Mouse (Mus musculus): ENCODE measurements around the gene Ssbp2.
A peak's percentile ranks its signal among the peaks of the same experiment; 100 is the strongest.

Ssbp2 gene

DNA sequence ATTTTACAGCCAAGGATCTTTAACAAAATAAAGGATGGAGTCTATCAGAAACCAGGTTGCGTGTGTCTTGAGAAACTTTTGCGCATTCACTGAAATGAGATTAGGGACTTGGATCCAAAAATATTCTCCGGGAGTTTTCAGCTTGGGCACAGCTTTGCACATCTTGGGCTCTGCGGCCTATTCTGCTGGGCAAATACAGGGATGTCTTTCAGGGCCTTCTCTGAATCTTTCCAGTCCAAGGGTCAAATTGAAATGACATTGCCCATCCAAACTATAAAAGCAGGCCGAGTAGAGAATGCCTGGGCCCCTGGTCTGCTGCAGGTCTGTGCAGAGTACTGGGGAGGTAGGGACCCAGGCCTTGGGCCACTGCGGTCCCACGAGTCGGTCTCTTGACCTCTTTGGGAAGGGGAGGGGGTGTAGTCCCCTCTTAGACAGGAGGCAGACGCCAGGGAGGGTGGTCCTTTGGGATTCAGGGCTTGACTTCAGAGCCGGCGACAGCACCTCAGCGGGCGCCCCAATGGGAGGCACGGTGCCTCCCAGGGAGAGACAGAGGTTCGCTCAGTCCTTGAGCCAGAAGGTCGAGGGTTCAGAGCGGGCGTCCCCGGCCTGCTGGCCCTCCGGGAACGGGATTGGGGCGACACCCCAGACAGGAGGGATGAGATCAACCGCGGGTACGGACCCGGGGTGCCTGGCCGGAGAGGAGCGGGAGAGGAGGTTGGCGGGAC, at the start of gene Ssbp2:
Gene Ssbp2, plus strand, starts transcription at position 388 of the 725 bp plus-strand sequence.
- DNase-seq (ENCODE audit: low read depth, low spot score) = peak; percentile 64

DNA sequence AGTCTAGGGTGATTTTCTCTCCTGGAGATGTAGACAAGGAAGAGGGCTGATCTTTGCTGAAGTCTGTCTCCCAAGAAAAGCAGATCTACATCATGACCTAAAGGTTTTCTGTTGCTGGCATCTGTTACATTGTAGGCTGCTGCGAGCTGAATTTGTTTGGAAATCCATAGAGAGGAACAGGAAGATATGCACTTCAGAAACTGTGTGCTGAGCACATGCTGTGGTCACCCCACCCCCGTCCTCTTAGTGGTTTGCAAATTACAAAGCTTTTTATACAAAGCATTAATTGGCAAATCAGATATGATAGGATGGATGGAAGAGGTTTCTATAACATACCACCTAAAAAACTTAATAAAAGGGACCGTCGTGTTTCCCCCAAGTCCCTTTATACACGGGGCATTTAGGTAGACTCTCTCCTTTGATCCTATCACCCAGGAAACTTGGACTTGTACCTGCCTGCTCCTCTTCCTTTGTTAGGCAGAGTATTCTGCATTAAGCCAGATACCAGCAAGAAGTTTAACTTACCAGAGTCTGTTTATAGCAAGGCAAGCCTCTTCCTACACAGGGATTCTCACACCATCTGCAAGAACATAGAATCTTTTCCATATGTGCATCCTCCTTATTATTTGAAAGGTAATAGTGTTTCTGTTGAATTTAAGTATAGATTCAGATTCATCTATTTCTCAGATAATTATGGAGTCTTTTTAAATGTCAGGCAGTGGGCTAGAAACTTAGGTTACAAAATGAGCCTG, 46.2 kb upstream of the Ssbp2 start:
- no peak for DNase-seq (ENCODE audit: low read depth, low spot score)

DNA sequence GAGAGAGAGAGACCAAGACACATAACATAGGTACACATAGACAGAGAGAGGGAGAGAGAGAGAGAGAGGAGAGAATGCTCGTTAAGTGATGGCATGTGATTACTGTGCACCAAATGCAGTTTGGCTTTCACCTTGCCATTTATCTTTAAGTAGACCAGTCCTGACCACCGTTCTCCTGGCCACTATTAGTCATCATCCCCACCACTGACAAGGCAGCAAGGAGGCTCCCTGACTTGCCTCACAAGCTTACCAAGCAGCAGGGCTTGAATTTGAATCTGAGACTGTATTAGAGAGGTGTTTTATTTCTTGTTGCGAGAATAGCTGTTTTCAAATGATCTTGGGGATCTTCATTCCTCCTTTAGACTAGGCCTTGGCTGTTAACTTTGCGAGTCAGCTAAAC, 44.2 kb upstream of the Ssbp2 start:
- no peak for DNase-seq (ENCODE audit: low read depth, low spot score)

DNA sequence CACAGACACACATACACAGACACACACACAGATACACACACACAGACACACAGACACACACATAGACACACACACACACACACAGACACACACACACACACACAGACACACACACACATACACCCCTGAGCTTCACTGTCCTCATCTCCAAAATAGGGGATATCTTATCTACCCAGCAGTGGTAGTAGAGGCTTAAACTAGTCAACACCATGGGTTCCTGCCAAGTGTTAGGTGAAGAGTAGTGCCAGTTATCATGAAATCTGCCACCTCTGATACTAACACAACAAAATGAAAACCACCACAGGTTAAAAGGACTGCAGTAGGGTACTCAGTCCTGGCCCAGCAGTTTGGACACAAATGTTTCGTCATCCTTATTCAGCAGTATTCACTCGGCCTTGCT, 43.4 kb upstream of the Ssbp2 start:
- no peak for DNase-seq (ENCODE audit: low read depth, low spot score)

DNA sequence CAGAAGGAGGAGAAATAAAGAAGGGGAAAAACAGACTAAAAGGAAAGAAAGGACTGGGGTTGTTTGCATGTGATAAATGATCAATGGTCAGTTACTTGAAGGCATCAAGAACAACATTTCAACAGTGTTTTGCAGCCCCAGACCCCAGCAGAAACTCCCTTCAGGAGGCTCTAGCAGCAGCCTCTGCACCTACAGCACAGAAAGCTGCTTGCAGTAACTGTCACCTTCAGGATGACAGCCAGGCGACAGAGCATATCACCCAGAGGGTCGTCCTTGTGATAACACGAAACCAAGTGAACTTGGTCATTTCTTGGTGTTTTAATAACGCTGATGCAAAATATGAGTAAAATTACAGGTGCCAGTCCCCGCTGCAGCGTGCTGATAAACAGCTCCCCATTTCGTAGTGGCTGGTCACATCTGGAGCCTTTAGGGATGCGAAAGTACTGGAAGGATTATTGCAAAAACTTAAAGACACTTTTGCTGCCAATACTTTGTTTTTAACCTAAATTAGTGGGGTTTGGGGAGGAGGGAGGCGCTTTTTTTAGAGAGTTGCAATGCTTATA, 38.6 kb upstream of the Ssbp2 start:
- no peak for DNase-seq (ENCODE audit: low read depth, low spot score)

DNA sequence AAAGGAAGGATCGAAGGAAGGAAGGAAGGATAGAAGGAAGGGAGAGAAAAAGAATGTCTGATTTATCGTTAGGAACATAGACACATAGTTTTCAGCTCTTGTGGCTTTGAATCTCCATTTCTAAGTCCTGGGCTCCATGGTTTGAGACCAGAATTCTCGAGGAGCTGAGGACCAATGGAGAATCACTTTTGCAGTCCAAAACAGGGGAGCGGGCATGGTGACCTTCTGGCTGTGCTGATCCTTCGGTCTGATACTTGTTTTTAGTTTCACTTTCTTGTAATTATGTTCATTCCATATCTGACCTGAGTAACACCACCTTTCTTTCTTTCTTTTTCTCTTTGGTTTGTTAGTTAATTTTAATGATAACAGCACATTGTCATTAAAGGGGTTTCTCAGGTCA, 29.2 kb upstream of the Ssbp2 start:
- DNase-seq (ENCODE audit: low read depth, low spot score) = no peak

DNA sequence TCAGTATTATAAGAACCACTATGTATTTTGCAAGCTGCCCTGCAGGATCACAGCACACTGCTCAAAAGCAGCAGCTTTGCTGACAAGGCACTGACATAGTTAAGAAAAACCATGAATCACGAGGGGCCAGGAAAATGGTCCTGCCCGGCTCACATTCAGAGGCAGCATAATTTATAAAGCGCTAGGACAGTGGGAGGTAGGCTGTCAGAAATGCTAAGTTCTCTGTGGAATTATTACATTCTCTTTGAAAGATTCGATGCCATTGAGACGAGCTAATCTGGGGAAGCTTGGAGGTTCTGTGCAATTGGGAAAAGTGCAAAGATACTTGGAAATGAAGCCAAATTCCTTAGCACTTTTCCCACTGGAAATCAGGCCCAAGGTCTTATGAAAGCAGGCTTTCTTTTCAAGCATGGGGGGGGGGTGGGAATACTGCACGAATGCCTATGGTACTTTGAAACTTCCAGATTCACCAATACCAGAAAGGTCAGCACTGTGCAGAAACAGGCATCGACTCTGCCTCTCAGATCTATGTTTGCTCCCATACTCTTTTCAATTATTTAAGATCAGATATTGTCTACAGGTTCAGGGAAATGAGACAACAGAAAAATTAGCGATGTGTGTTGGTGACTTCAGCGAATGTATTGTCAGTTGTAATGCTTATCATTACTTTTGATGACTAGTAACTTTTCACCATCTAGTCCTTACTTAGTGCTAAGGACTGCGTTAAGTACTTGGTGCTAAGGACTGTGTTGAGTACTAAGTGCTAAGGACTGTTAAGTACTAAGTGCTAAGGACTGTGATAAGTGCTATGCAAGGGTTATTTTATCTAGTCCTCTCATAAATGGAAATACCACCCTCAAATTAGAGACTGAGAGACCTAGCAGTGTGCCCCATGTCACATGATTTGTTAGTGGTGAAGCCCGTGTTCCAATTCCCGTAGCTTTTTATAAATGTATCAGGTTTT, 28.4 kb upstream of the Ssbp2 start:
- no peak for DNase-seq (ENCODE audit: low read depth, low spot score)

DNA sequence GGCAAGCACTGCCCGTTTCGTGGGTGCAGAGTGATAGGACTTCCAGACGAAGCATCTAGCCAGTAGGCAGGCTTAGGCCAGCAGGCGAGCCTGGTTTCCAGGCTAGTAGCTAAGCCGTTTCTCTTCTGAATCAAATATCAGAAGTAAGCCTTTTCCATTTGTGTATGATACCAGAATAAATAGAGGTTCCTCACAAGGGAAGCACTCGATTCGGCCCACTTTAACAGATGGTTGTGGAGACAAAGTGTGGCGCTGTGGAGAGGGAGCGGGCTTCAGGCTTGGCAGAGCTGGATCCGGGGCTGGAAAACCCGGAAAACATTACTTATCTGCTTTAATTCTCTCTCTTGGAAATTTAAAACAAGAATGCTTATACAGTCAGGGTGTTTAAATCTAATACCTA, 27.1 kb upstream of the Ssbp2 start:
- no peak for DNase-seq (ENCODE audit: low read depth, low spot score)

DNA sequence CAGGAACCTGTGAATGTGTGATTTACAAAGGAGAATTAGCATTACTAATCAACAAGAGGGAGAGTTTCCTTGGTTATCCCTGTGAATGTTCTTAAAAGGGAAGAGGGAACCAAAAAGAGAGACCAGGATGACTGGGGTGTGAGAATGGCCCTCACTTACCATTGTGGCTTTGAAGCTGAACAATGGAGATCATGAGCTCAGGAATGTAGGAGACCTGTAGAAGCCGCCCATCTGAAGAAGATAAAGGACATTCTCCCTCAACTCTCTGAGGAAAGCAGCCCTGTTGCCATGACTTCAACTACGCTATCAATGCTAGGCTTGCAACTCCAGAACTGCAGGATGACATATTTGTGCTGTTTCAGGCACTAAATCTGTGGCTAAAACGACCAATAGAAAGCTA, 22.2 kb upstream of the Ssbp2 start:
- DNase-seq (ENCODE audit: low read depth, low spot score) = peak; percentile 77

DNA sequence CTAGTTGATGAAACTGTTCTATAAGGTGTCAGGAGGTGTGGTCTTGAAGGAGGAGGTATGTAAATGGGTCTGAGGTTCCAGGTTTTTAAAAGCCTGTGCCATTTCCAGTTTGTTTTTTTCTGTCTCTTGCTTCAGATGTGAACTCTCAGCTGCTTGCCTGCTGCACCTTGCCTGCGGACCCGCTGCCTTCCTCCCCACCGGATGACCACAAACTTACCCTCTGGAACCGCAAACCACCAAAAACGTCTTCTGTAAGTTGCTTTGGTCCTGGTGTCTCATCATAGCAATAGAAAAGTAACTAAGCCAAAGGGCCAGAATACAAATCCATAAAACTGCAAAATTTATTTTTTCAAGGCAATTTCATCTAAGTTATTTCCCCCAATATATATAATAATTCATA, 18.6 kb upstream of the Ssbp2 start:
- DNase-seq (ENCODE audit: low read depth, low spot score) = no peak

DNA sequence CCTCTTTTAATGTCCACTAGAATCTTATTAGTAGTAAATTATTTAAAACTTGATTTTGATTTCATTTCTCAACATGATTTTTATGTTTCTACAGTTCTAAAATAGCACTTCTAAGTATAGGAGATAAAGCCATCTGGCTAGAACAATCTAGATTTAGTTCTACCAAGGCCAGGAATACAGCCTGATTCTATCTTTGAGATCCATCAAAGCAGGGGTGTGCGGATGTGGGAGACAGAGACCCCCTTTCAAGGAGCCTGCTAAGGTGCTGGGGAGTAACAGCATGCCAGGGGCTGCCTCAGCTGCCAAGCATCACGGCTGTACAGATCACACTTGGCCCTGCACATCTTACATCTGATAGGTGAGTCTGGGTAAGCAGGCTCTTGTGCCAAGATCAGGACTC, 13.4 kb upstream of the Ssbp2 start:
- DNase-seq (ENCODE audit: low read depth, low spot score) = no peak

DNA sequence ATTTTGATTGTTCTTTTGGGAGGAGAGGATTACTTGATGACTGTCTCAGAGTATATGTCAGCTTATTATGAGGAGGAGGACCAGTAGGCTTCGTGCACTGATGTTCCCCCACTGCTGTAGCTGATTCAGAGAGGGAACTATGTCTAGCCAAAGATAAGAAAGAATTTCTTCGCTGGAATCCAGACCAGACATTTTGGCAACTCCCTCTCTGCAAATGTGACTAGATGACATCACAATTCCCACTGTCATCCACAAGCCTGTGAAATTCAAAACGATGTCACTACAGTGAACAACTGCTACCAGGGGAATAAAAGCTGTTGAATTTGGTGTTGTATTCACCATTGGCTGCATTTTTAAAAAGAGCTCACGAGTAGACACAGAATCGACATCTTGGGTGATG, 11.1 kb upstream of the Ssbp2 start:
- DNase-seq (ENCODE audit: low read depth, low spot score) = no peak

DNA sequence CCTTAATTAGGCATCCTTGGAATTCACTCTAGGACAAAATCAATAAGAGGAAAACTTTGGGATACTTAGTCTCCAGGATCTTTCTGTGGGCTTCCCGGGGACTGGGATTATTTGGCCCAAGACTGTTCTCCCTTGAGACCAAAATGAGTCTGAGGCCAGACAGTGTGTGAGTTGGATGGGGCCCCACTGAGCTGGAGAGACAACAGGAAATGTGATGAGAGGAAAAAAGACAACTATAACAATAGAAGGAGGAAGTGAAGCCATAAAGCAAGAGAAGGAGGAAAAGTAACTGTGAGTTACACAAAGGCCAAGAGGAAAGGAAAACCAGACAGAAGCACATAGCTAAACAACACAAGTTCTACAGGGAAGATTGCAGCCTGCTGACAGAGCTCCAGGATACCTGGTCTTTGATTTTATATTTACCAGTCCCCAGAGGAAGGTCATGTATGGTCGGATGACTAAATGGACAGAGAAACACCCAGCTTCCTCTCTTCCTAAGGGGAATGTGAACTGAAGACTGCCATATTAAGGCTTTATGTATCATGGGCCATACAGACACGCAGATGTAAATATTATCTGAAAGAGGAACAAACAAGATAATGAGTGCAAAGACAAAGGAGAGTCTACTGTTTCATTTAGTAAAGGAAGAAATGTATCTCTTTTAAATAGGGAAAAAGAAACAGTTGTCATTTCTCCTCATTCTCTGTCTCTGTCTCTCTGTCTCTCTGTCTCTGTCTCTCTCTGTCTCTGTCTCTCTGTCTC, 8.5 kb upstream of the Ssbp2 start:
- DNase-seq (ENCODE audit: low read depth, low spot score) = no peak

DNA sequence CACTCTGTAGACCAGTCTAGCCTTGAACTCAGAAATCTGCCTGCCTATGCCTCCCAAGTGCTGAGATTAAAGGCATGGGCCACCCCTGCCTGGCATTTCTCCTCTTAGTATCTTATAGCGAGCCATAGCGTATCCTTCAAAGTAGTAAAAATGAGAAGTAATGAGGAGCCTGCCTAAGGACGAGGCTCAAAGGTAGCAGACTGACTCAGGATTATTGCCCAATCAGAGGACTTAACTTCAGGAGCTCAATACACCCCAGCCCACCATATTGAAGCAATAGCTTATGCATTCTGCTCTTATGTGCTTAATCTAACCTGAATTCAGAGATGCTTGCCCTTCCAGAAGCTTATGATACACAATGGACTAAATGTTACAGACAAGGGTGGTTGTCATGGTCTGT, 7.8 kb upstream of the Ssbp2 start:
- DNase-seq (ENCODE audit: low read depth, low spot score) = no peak

DNA sequence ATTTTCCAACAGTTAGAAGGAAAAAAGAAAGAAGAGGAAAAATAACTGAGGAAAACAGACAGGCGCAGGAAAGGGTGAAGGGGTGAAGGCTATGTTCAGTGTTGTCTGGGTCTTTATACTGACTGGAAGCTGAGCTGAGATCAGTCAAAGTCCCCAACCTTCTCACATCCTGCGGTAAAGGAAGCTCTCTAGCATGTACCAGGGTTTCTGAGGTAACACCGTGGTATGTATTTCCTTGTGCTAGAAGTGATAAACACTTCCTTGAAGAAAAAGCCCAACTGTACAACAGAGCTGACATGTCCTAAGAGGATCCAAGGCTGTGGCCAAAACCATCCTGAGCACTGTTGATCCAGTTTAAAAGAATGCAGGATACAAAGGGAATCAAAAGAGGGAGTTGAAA, 6.8 kb upstream of the Ssbp2 start:
- no peak for DNase-seq (ENCODE audit: low read depth, low spot score)

DNA sequence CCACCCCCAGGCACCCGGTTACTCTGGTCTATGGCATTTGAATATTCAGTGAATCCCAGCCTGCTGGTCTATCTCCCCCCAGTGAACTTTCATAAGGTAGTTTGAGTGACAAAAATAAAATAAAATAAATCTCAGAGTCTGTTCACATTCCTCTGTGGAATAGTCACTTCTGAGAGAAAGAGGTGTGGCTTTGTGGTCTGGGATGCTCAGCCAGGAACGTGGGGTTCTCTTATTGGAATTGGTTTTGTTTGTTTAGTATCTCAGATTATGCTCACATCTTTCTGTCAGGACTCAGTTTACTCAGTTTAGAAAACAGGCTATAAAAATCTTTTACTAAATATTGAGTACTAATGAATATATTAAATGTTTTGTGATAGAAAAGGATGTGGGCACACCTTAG, 4.0 kb upstream of the Ssbp2 start:
- DNase-seq (ENCODE audit: low read depth, low spot score) = no peak

DNA sequence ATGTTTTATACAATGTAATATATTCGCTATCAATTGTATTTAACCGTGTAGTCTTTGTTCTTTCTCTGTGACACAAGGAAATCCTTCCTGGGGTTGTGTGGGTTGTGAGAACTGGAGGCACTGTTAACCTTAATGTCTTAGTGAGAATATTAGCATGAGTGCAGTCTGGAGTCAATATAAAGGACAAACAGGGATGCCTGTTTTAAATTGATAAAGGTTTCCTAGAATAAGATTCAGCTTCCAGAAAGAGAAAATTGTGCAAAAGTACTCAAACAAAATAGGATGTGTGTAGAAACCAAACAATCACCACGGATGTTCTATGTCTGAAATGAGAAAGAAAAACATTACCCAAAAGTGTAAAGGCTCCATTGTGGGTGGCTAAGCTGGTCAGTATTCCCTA, 3.3 kb upstream of the Ssbp2 start:
- no peak for DNase-seq (ENCODE audit: low read depth, low spot score)

DNA sequence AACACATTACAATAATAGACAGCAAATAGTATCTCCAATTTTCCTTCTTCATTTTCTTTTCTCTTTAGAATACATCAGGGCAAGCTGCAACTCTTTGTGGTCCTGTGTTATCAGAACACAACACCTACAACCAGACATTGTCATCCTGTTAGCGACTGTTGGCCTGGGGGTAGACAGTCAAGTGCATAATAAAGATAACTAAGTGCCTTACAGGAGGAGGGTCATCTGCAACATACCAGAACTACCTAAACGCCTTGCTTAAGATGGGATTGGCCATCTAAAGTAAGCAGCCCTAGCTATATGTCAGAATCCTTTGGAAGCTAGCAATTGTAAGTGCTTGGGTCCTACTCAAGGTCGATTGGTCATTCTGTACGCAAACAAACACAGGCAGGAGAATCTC, 2.1 kb upstream of the Ssbp2 start:
- no peak for DNase-seq (ENCODE audit: low read depth, low spot score)

DNA sequence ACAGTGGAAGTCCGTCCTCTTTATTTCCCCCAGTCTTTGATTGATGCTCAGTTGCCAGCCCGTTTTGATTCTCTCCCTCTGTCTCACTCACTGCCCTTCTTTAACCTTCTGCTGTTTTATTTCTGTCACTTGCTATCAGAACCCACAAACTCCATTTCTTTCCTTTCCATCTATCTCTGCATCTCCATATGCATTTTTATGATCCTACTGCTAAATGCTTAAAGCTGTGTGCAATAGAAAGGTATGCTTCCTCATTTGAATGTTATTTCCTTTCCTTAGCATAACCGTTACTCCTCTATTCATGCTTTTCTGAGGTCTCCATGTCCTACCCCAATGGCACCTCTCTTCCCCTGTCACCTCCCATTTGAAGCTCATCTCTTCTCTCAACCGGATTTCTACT, 594 bp upstream of the Ssbp2 start:
- DNase-seq (ENCODE audit: low read depth, low spot score) = no peak

DNA sequence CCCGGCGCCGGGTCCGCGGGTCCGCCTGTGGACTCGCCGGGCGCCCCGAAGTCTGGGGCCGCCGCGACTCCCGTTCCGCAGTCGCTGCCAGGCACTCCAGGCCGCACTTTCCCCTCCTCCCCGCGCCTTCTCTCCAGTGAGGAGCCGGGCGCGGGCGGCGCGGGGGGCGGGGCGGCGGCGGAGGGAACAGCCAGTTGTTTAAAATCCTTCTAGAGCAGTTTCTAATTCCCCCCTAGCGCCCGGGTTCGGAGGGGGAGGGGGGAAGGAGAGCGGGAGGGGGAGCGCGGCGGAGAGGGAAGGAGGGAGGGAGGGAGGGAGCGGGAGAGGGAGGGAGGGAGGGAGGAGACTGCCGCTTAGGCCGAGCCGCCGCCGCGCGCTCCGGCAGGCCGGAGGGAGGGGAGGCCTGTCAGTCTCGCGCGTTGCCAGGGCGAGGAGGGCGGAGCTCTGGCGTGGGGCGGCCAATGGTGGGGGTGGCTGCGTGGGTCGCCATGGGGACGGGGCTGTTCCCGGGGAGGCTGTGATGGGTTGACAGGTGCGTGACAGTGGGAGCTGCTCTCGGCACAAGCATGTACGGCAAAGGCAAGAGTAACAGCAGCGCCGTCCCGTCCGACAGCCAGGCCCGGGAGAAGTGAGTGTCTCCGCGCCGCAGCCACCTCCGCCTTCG, 670 bp downstream of the Ssbp2 start:
- DNase-seq (ENCODE audit: low read depth, low spot score) = peak; percentile 97

DNA sequence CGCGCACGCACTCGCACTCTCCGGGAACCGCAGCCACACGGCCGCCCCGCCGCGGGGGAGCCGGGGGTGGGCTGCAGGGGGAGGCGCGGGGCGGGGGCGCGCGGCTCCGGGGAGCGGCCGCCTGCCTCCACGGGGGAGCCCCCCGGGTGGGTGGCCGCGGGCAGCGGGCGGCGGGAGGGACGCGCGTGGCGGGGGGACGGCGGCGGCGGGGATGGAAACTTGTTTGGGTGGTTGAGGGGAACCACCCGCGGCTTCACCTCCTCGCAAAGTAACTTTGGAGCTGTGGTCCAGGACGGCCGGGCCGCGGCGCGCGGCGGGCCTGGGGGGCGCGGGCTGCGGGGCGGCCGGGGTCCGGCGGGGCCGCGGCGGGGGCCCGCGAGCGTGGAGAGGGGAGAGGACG, 1.2 kb downstream of the Ssbp2 start:
- peak; percentile 41 for DNase-seq (ENCODE audit: low read depth, low spot score)

Data from R1 (cell line).